Mouse (Mus musculus) heart, postnatal 0 days (tissue): Measurements from ENCODE around the gene Tmem192.

Experiments
- CTCF ChIP-seq: IDR thresholded peaks from 2 replicates; pipeline ENCODE4 v1.5.1; 2016; ENCODE audit warnings: antibody characterized with exemption, control low read depth, low read depth
- EP300 ChIP-seq: IDR thresholded peaks from 2 replicates; pipeline ENCODE4 v1.6.1; 2016; ENCODE audit warnings: antibody characterized with exemption, low read depth

DNA sequence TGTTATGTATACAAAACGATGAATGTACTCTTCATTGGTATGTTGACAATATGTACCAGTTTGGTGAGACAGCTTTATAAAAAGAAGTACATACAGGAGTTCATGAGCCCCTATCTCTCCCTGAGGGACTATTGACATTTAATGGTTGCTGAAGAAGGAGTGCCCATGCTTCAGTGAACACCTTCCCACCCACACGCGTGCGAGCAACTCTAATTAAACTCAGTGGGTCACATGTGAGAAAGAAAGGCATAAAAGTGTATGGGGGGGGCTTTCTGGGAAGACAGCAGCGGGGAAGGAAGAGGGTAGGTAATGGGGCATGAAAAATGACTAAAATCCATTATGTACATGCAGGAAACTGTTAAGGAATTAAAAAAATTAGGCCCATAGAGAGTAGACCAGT, 30.2 kb upstream of the Tmem192 start:
- no peak for TF ChIP-seq CTCF
- TF ChIP-seq EP300: no peak
